Comparison of ENCODE assay signal across 31 mouse cellular contexts in the genomic region with DNA sequence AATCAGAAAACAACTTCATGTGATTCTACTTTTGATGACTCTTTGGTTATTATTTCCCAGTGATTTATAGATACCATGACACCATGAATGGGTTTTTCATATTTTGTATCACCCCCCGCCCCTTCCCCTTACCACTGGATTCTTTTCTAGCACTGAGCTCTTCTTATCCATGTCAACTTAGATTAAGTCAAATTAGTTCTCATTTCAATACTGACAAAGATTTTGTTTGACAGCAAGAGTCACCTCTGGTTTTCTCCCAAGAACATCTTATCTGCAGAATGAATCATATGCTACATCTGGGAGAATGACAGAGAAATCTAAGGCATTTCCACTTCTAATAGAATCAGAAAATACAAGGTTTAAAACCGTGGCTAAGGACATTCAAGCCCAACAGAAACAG.
"Had no signal": no experiment of that assay in that cellular context is flagged by ENCODE, and none has a peak within 500 bp of the region (broad histone marks: within the 10 kb centered on the region; RNA-seq: fewer than 3 reads in every experiment).

No protein-coding gene starts in this region.

- H3K4me1 ChIP-seq: limb, embryonic 10.5 days; limb, embryonic 12.5 days; limb, embryonic 13.5 days; limb, embryonic 15.5 days; liver, embryonic 12.5 days; liver, embryonic 13.5 days; liver, embryonic 15.5 days; lung, embryonic 15.5 days; megakaryocyte, embryonic 14.5 days; midbrain, embryonic 10.5 days; midbrain, embryonic 12.5 days; midbrain, embryonic 13.5 days; midbrain, embryonic 15.5 days had no signal

- H3K27ac ChIP-seq: limb, embryonic 10.5 days; limb, embryonic 12.5 days; limb, embryonic 13.5 days; limb, embryonic 15.5 days; liver, embryonic 12.5 days; liver, embryonic 13.5 days; liver, embryonic 14.5 days; liver, embryonic 15.5 days; lung, embryonic 15.5 days; macrophage; midbrain, embryonic 10.5 days; midbrain, embryonic 12.5 days; midbrain, embryonic 13.5 days; midbrain, embryonic 15.5 days had no signal

- H3K4me2 ChIP-seq: limb, embryonic 12.5 days; limb, embryonic 13.5 days; limb, embryonic 15.5 days; liver, embryonic 11.5 days; liver, embryonic 12.5 days; liver, embryonic 13.5 days; liver, embryonic 15.5 days; lung, embryonic 14.5 days; lung, embryonic 15.5 days; midbrain, embryonic 11.5 days; midbrain, embryonic 12.5 days; midbrain, embryonic 13.5 days; midbrain, embryonic 15.5 days had no signal

- DNase-seq: left cerebral cortex, postnatal 4 days; liver; liver, embryonic 13.5 days; liver, postnatal 0 days; lung, adult 18-20 months; lung, adult 2 months; lung, postnatal 10 days; lung, postnatal 14 days; lung, postnatal 36 days; lung, postnatal 4 days; midbrain, embryonic 14.5 days had no signal

- H3K36me3 ChIP-seq: limb, embryonic 10.5 days; limb, embryonic 12.5 days; limb, embryonic 13.5 days; limb, embryonic 15.5 days; liver, embryonic 12.5 days; liver, embryonic 13.5 days; liver, embryonic 15.5 days; lung, embryonic 15.5 days; midbrain, embryonic 10.5 days; midbrain, embryonic 12.5 days; midbrain, embryonic 13.5 days; midbrain, embryonic 15.5 days had no signal

- H3K27me3 ChIP-seq: limb, embryonic 12.5 days; limb, embryonic 13.5 days; limb, embryonic 15.5 days; liver, embryonic 12.5 days; liver, embryonic 13.5 days; liver, embryonic 15.5 days; lung, embryonic 15.5 days; megakaryocyte, embryonic 14.5 days; midbrain, embryonic 12.5 days; midbrain, embryonic 13.5 days; midbrain, embryonic 15.5 days had no signal

- H3K4me3 ChIP-seq: limb, embryonic 10.5 days; limb, embryonic 12.5 days; limb, embryonic 13.5 days; limb, embryonic 15.5 days; liver, embryonic 12.5 days; liver, embryonic 13.5 days; liver, embryonic 15.5 days; lung, embryonic 15.5 days; megakaryocyte, embryonic 14.5 days; midbrain, embryonic 10.5 days; midbrain, embryonic 12.5 days; midbrain, embryonic 13.5 days; midbrain, embryonic 15.5 days; myocyte had no signal

- H3K9me3 ChIP-seq: limb, embryonic 10.5 days; limb, embryonic 12.5 days; limb, embryonic 13.5 days; limb, embryonic 15.5 days; liver, embryonic 12.5 days; liver, embryonic 13.5 days; liver, embryonic 15.5 days; lung, embryonic 15.5 days; megakaryocyte, embryonic 14.5 days; midbrain, embryonic 10.5 days; midbrain, embryonic 12.5 days; midbrain, embryonic 13.5 days; midbrain, embryonic 15.5 days had no signal

- H3K9ac ChIP-seq: limb, embryonic 12.5 days; limb, embryonic 13.5 days; limb, embryonic 15.5 days; liver, embryonic 12.5 days; liver, embryonic 13.5 days; liver, embryonic 14.5 days; liver, embryonic 15.5 days; liver, postnatal 0 days; lung, embryonic 14.5 days; lung, embryonic 15.5 days; midbrain, embryonic 12.5 days; midbrain, embryonic 13.5 days; midbrain, embryonic 15.5 days had no signal

- ATAC-seq: liver, embryonic 12.5 days; liver, postnatal 0 days; lung, postnatal 0 days; midbrain, embryonic 13.5 days; midbrain, embryonic 15.5 days; midbrain, embryonic 16.5 days had no signal
